Mouse (Mus musculus): ENCODE data around the gene Slc44a4. TPM values are rescaled to one million over a fixed set of nuclear protein-coding genes. Genes with fewer than 3 reads are reported as not detected.

The Slc44a4 gene
- polyA plus RNA-seq, 1 experiment from 2014 or later, result not detected

DNA sequence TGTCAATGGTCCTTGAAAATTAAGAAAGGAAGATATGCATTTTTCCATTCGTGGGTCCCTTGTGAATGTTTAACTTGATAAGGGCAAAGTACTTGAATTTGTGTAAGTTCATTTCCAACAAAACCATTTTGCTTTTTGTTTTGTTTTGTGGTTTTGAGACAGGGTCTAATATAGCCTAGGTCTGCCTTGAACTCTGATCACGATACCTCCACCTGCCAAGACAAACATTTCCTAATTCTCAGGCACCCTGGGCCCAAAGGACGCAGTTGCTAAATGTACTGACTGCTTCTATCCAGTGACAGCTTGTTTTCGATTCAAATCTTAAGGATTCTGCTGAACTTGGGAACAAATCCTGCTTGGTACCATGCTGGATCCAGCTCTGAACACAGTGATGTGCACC is 65.4 kb downstream of the Slc44a4 start:
- H3K4me3 ChIP-seq, result no peak overlapping the region
- no peak for DNase-seq (ENCODE audit: low spot score)
- no peak overlapping the region for H3K27ac ChIP-seq
- H3K9me3 ChIP-seq (replicated peaks), result no peaks in the 10 kb centered on the region
- WGBS, result 95% methylated on average over 4 of the region's 4 CpGs
- H3K36me3 ChIP-seq, result peaks cover 21% of the 10 kb centered on the region
- H3K27me3 ChIP-seq (ENCODE audit: low read depth, poor library complexity, severe bottlenecking), result no peaks in the 10 kb centered on the region
- H3K4me1 ChIP-seq, result peaks cover 16% of the 10 kb centered on the region

Other genes starting within 250 kb of the Slc44a4 start
- not detected in 2 replicates for gene Tnxb, start 243.9 kb upstream of the Slc44a4 start, polyA plus RNA-seq (2016; fragmentation: Nextera tagmentation; extraction: Ambion mirVana)
- gene C4b, start 170.6 kb upstream of the Slc44a4 start, polyA plus RNA-seq (2016; fragmentation: Nextera tagmentation; extraction: Ambion mirVana), result not detected in 2 replicates
- not detected in 2 replicates for gene Cyp21a1, start 109.9 kb upstream of the Slc44a4 start, polyA plus RNA-seq (2016; fragmentation: Nextera tagmentation; extraction: Ambion mirVana)
- gene Stk19, start 77.5 kb upstream of the Slc44a4 start, polyA plus RNA-seq (2016; fragmentation: Nextera tagmentation; extraction: Ambion mirVana), result 23.3 and 28.6 TPM in 2 replicates
- gene Dxo, start 77.4 kb upstream of the Slc44a4 start, polyA plus RNA-seq (2016; fragmentation: Nextera tagmentation; extraction: Ambion mirVana), result 77.5 and 83.5 TPM in 2 replicates
- gene Skiv2l, start 64.3 kb upstream of the Slc44a4 start, polyA plus RNA-seq (2016; fragmentation: Nextera tagmentation; extraction: Ambion mirVana), result 57.5 and 65.0 TPM in 2 replicates
- gene Nelfe, start 64.1 kb upstream of the Slc44a4 start, polyA plus RNA-seq (2016; fragmentation: Nextera tagmentation; extraction: Ambion mirVana), result 151 and 155 TPM in 2 replicates
- 2.1 and 2.5 TPM in 2 replicates for gene Cfb, start 51.9 kb upstream of the Slc44a4 start, polyA plus RNA-seq (2016; fragmentation: Nextera tagmentation; extraction: Ambion mirVana)
- gene Zbtb12, start 35.0 kb upstream of the Slc44a4 start, polyA plus RNA-seq (2016; fragmentation: Nextera tagmentation; extraction: Ambion mirVana), result 6.2 and 6.3 TPM in 2 replicates
- 0.06 TPM in 1 of 2 replicates, not detected in the other for gene Gm20547, start 32.4 kb upstream of the Slc44a4 start, polyA plus RNA-seq (2016; fragmentation: Nextera tagmentation; extraction: Ambion mirVana)
- gene C2, start 16.2 kb upstream of the Slc44a4 start, polyA plus RNA-seq (2016; fragmentation: Nextera tagmentation; extraction: Ambion mirVana), result 0.29 and 0.40 TPM in 2 replicates
- gene Ehmt2, start 16.0 kb upstream of the Slc44a4 start, polyA plus RNA-seq (2016; fragmentation: Nextera tagmentation; extraction: Ambion mirVana), result 109 and 116 TPM in 2 replicates
- gene Neu1, start 16.8 kb downstream of the Slc44a4 start, polyA plus RNA-seq (2016; fragmentation: Nextera tagmentation; extraction: Ambion mirVana), result 14.6 and 16.1 TPM in 2 replicates
- 0.08 and 0.14 TPM in 2 replicates for gene Hspa1b, start 44.8 kb downstream of the Slc44a4 start, polyA plus RNA-seq (2016; fragmentation: Nextera tagmentation; extraction: Ambion mirVana)
- gene Gm20481, start 55.4 kb downstream of the Slc44a4 start, polyA plus RNA-seq (2016; fragmentation: Nextera tagmentation; extraction: Ambion mirVana), result not detected in 2 replicates
- gene Hspa1a, start 57.7 kb downstream of the Slc44a4 start, polyA plus RNA-seq (2016; fragmentation: Nextera tagmentation; extraction: Ambion mirVana), result 1.1 and 1.4 TPM in 2 replicates
- gene Hspa1l, start 58.2 kb downstream of the Slc44a4 start, polyA plus RNA-seq (2016; fragmentation: Nextera tagmentation; extraction: Ambion mirVana), result 0.58 and 0.85 TPM in 2 replicates
- 320 and 365 TPM in 2 replicates for gene Lsm2, start 67.4 kb downstream of the Slc44a4 start, polyA plus RNA-seq (2016; fragmentation: Nextera tagmentation; extraction: Ambion mirVana)
- gene Vars, start 86.5 kb downstream of the Slc44a4 start, polyA plus RNA-seq (2016; fragmentation: Nextera tagmentation; extraction: Ambion mirVana), result 222 and 267 TPM in 2 replicates
- 0.15 and 0.23 TPM in 2 replicates for gene Vwa7, start 102.1 kb downstream of the Slc44a4 start, polyA plus RNA-seq (2016; fragmentation: Nextera tagmentation; extraction: Ambion mirVana)
- gene Sapcd1, start 113.5 kb downstream of the Slc44a4 start, polyA plus RNA-seq (2016; fragmentation: Nextera tagmentation; extraction: Ambion mirVana), result 1.2 and 1.4 TPM in 2 replicates
- 5.2 and 5.4 TPM in 2 replicates for gene Msh5, start 132.3 kb downstream of the Slc44a4 start, polyA plus RNA-seq (2016; fragmentation: Nextera tagmentation; extraction: Ambion mirVana)
- gene Clic1, start 135.5 kb downstream of the Slc44a4 start, polyA plus RNA-seq (2016; fragmentation: Nextera tagmentation; extraction: Ambion mirVana), result 174 and 186 TPM in 2 replicates
- gene Ddah2, start 144.6 kb downstream of the Slc44a4 start, polyA plus RNA-seq (2016; fragmentation: Nextera tagmentation; extraction: Ambion mirVana), result 453 and 568 TPM in 2 replicates
- not detected in 2 replicates for gene Ly6g6c, start 150.9 kb downstream of the Slc44a4 start, polyA plus RNA-seq (2016; fragmentation: Nextera tagmentation; extraction: Ambion mirVana)
- gene Mpig6b, start 151.7 kb downstream of the Slc44a4 start, polyA plus RNA-seq (2016; fragmentation: Nextera tagmentation; extraction: Ambion mirVana), result 0.36 and 0.46 TPM in 2 replicates
- gene Ly6g6e, start 162.4 kb downstream of the Slc44a4 start, polyA plus RNA-seq (2016; fragmentation: Nextera tagmentation; extraction: Ambion mirVana), result 0.81 and 0.95 TPM in 2 replicates
- gene Ly6g6d, start 163.6 kb downstream of the Slc44a4 start, polyA plus RNA-seq (2016; fragmentation: Nextera tagmentation; extraction: Ambion mirVana), result 0.80 and 1.1 TPM in 2 replicates
- gene Ly6g6f, start 171.1 kb downstream of the Slc44a4 start, polyA plus RNA-seq (2016; fragmentation: Nextera tagmentation; extraction: Ambion mirVana), result 0.56 and 0.66 TPM in 2 replicates
- 53.3 and 63.6 TPM in 2 replicates for gene Abhd16a, start 174.8 kb downstream of the Slc44a4 start, polyA plus RNA-seq (2016; fragmentation: Nextera tagmentation; extraction: Ambion mirVana)
- gene Ly6g5c, start 193.8 kb downstream of the Slc44a4 start, polyA plus RNA-seq (2016; fragmentation: Nextera tagmentation; extraction: Ambion mirVana), result not detected in 2 replicates
- 1.4 and 1.7 TPM in 2 replicates for gene Ly6g5b, start 201.0 kb downstream of the Slc44a4 start, polyA plus RNA-seq (2016; fragmentation: Nextera tagmentation; extraction: Ambion mirVana)
- gene Gpank1, start 207.0 kb downstream of the Slc44a4 start, polyA plus RNA-seq (2016; fragmentation: Nextera tagmentation; extraction: Ambion mirVana), result 33.9 and 35.8 TPM in 2 replicates
- gene Csnk2b, start 207.6 kb downstream of the Slc44a4 start, polyA plus RNA-seq (2016; fragmentation: Nextera tagmentation; extraction: Ambion mirVana), result 299 and 317 TPM in 2 replicates
- 8.4 and 8.5 TPM in 2 replicates for gene D17H6S53E, start 211.9 kb downstream of the Slc44a4 start, polyA plus RNA-seq (2016; fragmentation: Nextera tagmentation; extraction: Ambion mirVana)
- gene Apom, start 217.6 kb downstream of the Slc44a4 start, polyA plus RNA-seq (2016; fragmentation: Nextera tagmentation; extraction: Ambion mirVana), result 0.39 and 0.56 TPM in 2 replicates
- gene Bag6, start 220.7 kb downstream of the Slc44a4 start, polyA plus RNA-seq (2016; fragmentation: Nextera tagmentation; extraction: Ambion mirVana), result 74.2 and 74.7 TPM in 2 replicates